ENCODE assay signal across 10 mouse cellular contexts in genomic region chr2:28681718-28682117, GRCm38 (mm10). TPM values are rescaled to one million over a fixed set of nuclear protein-coding genes. Genes with fewer than 3 reads are reported as not detected.
DNase-seq lines count a peak whose midpoint lies in the region; ATAC-seq and TF ChIP-seq lines count a peak whose summit lies in the region.
"Had no signal": no experiment of that assay in that cellular context is flagged by ENCODE, and none has a peak within 500 bp of the region (broad histone marks: within the 10 kb centered on the region; RNA-seq: fewer than 3 reads in every experiment).

No protein-coding gene starts in this region.

- no peak overlapping the region for H3K4me3 ChIP-seq in forebrain, embryonic 14.5 days (ENCODE audit: low read depth, low read length)
- no peak overlapping the region for H3K4me3 ChIP-seq in forebrain, embryonic 16.5 days (replicated peaks; ENCODE audit: low read length)
- H3K4me3 ChIP-seq in thymus, adult 2 months (ENCODE audit: control insufficient read depth, insufficient read depth, low read length), result no peak overlapping the region
- H3K4me3 ChIP-seq: megakaryocyte, embryonic 14.5 days had no signal

- TF ChIP-seq CTCF in thymus, adult 2 months (IDR thresholded peaks at IDR 0.05; ENCODE audit: borderline replicate concordance, control insufficient read depth, extremely low read depth, insufficient read depth, low read length, poor library complexity), result no peak

- no peaks in the 10 kb centered on the region for H3K4me1 ChIP-seq in forebrain, embryonic 14.5 days (ENCODE audit: control insufficient read depth, insufficient read depth, low read length)
- H3K4me1 ChIP-seq in forebrain, embryonic 16.5 days (replicated peaks; ENCODE audit: control insufficient read depth, insufficient read depth, low read length), result 0 out of 2 replicates have a peak, but pooled peaks cover 2% of the 10 kb centered on the region
- H3K4me1 ChIP-seq in thymus, adult 2 months (replicated peaks; ENCODE audit: control insufficient read depth, insufficient read depth, low read length), result no peaks in the 10 kb centered on the region

- no peaks in the 10 kb centered on the region for H3K9me3 ChIP-seq in forebrain, embryonic 14.5 days (replicated peaks; ENCODE audit: control insufficient read depth, low read length)
- no peaks in the 10 kb centered on the region for H3K9me3 ChIP-seq in forebrain, embryonic 16.5 days (ENCODE audit: control insufficient read depth, low read length)
- H3K9me3 ChIP-seq: megakaryocyte, embryonic 14.5 days had no signal

- WGBS in forebrain, embryonic 14.5 days, result 70% methylated on average over 4 of the region's 4 CpGs
- WGBS in forebrain, embryonic 16.5 days, result 61% methylated on average over 4 of the region's 4 CpGs
- 93% methylated on average over 4 of the region's 4 CpGs for WGBS in thymus, adult 2 months

- no peak overlapping the region for H3K27ac ChIP-seq in forebrain, embryonic 14.5 days (ENCODE audit: low read depth, low read length)
- no peak overlapping the region for H3K27ac ChIP-seq in forebrain, embryonic 16.5 days (ENCODE audit: low read length)
- no peak overlapping the region for H3K27ac ChIP-seq in thymus, adult 2 months (ENCODE audit: control insufficient read depth, insufficient read depth, low read length)

- DNase-seq in forebrain, embryonic 14.5 days (ENCODE audit: low spot score), result peak; percentile 65
- DNase-seq in right cerebral cortex, postnatal 10 days (ENCODE audit: low spot score in 2 of 2), result peak; percentile 60 to 67
- DNase-seq in right cerebral cortex, postnatal 25 days, result no peak
- DNase-seq in kidney, adult 8-10 months, result peak; percentile 44 to 61
- peak; percentile 45 for DNase-seq in telencephalon, adult 2 months (ENCODE audit: low read depth, low spot score)
- no peak for DNase-seq in spleen, postnatal 10 days (ENCODE audit: low spot score in 2 of 2)
- DNase-seq in thymus, adult 2 months, result no peak

- no peak overlapping the region for H3K9ac ChIP-seq in forebrain, embryonic 14.5 days (ENCODE audit: low read length)
- no peak overlapping the region for H3K9ac ChIP-seq in forebrain, embryonic 16.5 days (replicated peaks; ENCODE audit: low read depth, low read length)

- peaks cover 91% of the 10 kb centered on the region for H3K36me3 ChIP-seq in forebrain, embryonic 14.5 days (ENCODE audit: control insufficient read depth, insufficient read depth, low read length)
- peaks cover 42% of the 10 kb centered on the region for H3K36me3 ChIP-seq in forebrain, embryonic 16.5 days (ENCODE audit: control insufficient read depth, insufficient read depth)
- H3K36me3 ChIP-seq in thymus, adult 2 months (ENCODE audit: control insufficient read depth, insufficient read depth, low read length), result peaks cover 23% of the 10 kb centered on the region

- no peak for ATAC-seq in forebrain, embryonic 14.5 days
- no peak for ATAC-seq in forebrain, embryonic 16.5 days

- H3K27me3 ChIP-seq in forebrain, embryonic 14.5 days (replicated peaks; ENCODE audit: control insufficient read depth, insufficient read depth, low read length), result no peaks in the 10 kb centered on the region
- no peaks in the 10 kb centered on the region for H3K27me3 ChIP-seq in forebrain, embryonic 16.5 days (replicated peaks; ENCODE audit: control insufficient read depth, insufficient read depth, low read length)
- H3K27me3 ChIP-seq in thymus, adult 2 months (ENCODE audit: control insufficient read depth, insufficient read depth, low read length), result no peaks in the 10 kb centered on the region
- H3K27me3 ChIP-seq: megakaryocyte, embryonic 14.5 days had no signal

- H3K4me2 ChIP-seq in forebrain, embryonic 14.5 days (ENCODE audit: low read length), result no peak overlapping the region
- no peak overlapping the region for H3K4me2 ChIP-seq in forebrain, embryonic 16.5 days (ENCODE audit: low read length)

- TF ChIP-seq POLR2A in thymus, adult 2 months (IDR thresholded peaks at IDR 0.05; ENCODE audit: control insufficient read depth, extremely low read depth, insufficient read depth, low read length, poor library complexity), result no peak

RNA-seq across cellular contexts. Expression of gene Spaca9, which starts 17.8 kb away (rescaled TPM):
- polyA plus RNA-seq in forebrain, embryonic 14.5 days (2014; fragmentation: Nextera tagmentation; extraction: Ambion mirVana), result 1.8 and 2.8 TPM in 2 replicates
- 1.4 and 2.1 TPM in 2 replicates for polyA plus RNA-seq in forebrain, embryonic 16.5 days (2015; fragmentation: Nextera tagmentation; extraction: Ambion mirVana)
- polyA plus RNA-seq in thymus, adult 2 months (2012; rRNA removed), result 1.6 and 2.5 TPM in 2 replicates

RNA-seq across cellular contexts. Expression of gene Ak8, which starts 18.2 kb away (rescaled TPM):
- 2.0 and 2.2 TPM in 2 replicates for polyA plus RNA-seq in forebrain, embryonic 14.5 days (2014; fragmentation: Nextera tagmentation; extraction: Ambion mirVana)
- polyA plus RNA-seq in forebrain, embryonic 16.5 days (2015; fragmentation: Nextera tagmentation; extraction: Ambion mirVana), result 1.0 and 1.5 TPM in 2 replicates
- 0.75 and 0.89 TPM in 2 replicates for polyA plus RNA-seq in thymus, adult 2 months (2012; rRNA removed)

RNA-seq across cellular contexts. Expression of gene Tsc1, which starts 40.7 kb away (rescaled TPM):
- 17.7 and 25.5 TPM in 2 replicates for polyA plus RNA-seq in forebrain, embryonic 14.5 days (2014; fragmentation: Nextera tagmentation; extraction: Ambion mirVana)
- polyA plus RNA-seq in forebrain, embryonic 16.5 days (2015; fragmentation: Nextera tagmentation; extraction: Ambion mirVana), result 32.7 and 42.7 TPM in 2 replicates
- polyA plus RNA-seq in thymus, adult 2 months (2012; rRNA removed), result 24.7 and 25.3 TPM in 2 replicates

RNA-seq across cellular contexts. Expression of gene Gfi1b, which starts 59.9 kb away (rescaled TPM):
- 0.12 TPM in 1 of 2 replicates, not detected in the other for polyA plus RNA-seq in forebrain, embryonic 14.5 days (2014; fragmentation: Nextera tagmentation; extraction: Ambion mirVana)
- polyA plus RNA-seq in forebrain, embryonic 16.5 days (2015; fragmentation: Nextera tagmentation; extraction: Ambion mirVana), result not detected in 2 replicates
- polyA plus RNA-seq in thymus, adult 2 months (2012; rRNA removed), result 1.8 and 2.0 TPM in 2 replicates
- polyA plus RNA-seq: cortical plate, adult 2 months had no signal

Comparison
In these comparisons a context has a peak if more than half of its experiments do, and no peak if none do; other contexts are left out.
1. DNase-seq: peak in forebrain, embryonic 14.5 days (single experiment), right cerebral cortex, postnatal 10 days (2 of 2), kidney, adult 8-10 months (2 of 2) and telencephalon, adult 2 months (single experiment); none in right cerebral cortex, postnatal 25 days (single experiment), spleen, postnatal 10 days (0 of 2) and thymus, adult 2 months (single experiment).